Mouse (Mus musculus) neutrophil, adult 5-6 weeks (primary cell): ENCODE data around the gene Usp25. TPM values are rescaled to one million over a fixed set of nuclear protein-coding genes. Genes with fewer than 3 reads are reported as not detected.
A peak's percentile ranks its signal among the peaks of the same experiment; 100 is the strongest.

Experiments
- ATAC-seq: fragments of 151-379, 151-347 bp; 2 replicates; pipeline ENCODE4 v1.8.0; 2017; ENCODE audit warnings: mild to moderate bottlenecking, moderate TSS enrichment; ENCODE audit not compliant: insufficient number of reproducible peaks, poor library complexity, low FRiP score, severe bottlenecking; ENCODE audit errors: extremely low read depth
- total RNA-seq: library from RNA; stranded (forward); fragments of 200-1000 nt; gene quantifications from 2 replicates; pipeline ENCODE4 v1.2.3, GENCODE M21; 2017

Usp25 gene
- total RNA-seq: 148 and 151 TPM in 2 replicates

GRCm38 (mm10) chr16:77013427-77014320 is at the start of gene Usp25:
Gene Usp25, plus strand, starts transcription at chr16:77013706.
- peak; percentile 94 for ATAC-seq

DNA sequence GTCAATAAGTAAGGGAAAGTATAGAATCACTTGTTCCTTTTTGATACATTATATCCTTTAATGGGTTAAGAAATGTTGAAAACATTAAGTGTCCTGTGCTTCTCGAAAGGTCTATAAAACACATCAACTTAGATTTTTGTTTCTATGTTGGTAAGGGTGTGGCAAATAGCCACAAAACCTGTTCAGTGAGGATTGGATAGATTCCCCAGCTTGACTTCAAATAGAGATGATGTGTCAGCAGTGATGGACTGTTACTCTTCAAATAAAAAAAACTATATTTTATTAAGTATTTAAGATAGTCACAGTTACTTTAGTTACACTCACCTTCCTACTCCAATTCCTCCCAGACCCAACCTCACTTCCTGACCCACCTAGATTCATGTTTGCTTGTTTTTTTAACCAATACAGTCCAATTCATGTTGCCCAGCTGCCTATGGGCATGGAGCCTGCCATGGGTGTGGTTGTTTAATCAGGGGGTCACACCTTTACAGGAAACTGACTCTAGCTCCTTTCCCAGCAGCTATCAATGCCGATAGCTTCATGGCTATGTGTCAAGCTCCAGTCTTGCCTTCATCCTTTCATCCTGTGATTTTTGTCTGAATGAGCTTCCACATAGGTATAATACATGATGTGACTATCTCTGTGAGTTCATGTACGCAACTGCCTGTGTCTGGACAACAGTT is 45.8 kb upstream of the Usp25 start:
- no peak for ATAC-seq

DNA sequence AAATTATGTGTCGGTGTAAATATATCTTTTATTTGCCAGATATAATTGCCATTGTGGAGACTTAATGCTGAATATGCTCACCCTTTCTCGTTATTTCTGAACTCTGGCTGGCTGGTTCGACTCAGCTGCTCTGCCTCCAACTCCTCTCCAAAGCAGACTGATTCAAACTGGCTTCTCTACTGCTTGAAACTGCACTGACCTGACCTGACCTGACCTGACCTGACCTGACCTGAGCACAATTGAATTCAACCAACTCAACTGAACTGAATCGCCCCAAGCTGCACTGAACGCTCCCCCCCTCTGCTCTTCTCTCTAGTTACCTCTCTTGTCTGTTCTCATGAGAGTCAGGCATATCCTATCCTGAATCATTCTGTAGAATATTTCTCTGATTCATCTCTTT is 42.3 kb upstream of the Usp25 start:
- no peak for ATAC-seq

DNA sequence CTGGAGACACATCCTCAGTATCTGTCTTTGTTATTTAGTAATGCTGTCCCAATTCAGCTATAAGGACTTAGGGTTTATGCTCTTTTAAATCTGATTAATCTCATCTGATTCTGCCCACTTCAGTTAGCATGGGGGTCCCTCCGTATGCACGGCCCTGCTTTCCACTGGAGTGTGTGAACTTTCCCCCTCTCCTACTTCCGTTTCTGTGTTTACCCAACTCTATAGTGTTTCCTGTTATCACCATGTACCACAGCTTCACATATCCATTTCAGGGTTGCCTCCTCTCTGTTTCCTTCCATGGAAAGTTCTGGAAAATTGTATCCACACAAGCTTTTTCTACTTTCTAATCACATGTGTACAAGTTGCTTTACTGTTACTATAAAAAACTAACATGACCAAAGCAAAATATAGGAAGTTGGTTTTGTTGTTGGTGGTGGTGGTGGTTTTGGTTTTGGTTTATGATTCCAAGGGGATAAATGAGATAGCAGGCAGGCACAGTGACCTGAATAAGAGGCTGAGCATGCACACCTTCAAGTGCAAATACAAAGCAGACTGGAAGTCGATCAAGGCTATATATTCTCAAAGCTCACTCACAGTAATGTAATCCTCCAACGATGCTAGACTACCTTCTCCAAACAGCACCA is 36.6 kb upstream of the Usp25 start:
- ATAC-seq: no peak

DNA sequence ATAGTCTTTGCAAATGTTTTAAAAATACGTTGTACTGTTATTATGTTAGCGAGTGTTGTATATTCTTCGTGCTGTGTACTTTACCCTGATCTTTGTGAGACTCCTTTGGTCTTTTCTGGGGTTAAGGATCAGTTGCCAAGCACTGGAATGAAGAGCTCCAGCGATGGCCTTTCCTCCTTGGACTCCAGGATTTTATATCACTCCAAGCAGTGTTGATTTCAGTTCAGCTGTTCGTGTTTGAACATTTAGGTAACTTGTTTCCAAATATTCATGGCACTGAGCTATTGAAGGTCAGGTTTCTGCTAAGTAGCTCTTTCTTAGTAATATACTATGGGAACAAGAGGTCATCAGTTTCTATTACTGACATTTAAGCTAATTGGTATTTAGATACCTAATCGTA is 29.8 kb upstream of the Usp25 start:
- no peak for ATAC-seq

DNA sequence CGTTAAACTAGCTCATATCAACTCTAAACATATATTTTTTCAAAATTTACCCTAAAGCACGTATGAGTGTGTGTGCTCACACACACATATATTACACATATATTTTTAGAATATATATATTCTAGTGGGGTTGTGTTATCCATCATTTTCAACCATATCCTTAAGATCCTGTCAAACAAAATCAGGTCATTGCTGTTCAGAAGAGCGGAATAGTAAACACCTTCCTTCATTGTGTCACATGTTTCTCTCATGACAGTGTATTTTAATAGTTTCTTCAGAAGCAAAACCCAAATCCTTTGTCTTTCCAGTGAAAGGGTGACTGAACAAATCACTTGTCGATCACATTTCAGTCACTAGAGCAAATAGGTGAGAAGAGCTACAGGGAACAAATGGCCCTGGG is 25.8 kb upstream of the Usp25 start:
- ATAC-seq: no peak

GRCm38 (mm10) chr16:77003900-77004299 is 9.6 kb upstream of the Usp25 start:
- ATAC-seq: no peak

GRCm38 (mm10) chr16:77009173-77009572 is 4.3 kb upstream of the Usp25 start:
- no peak for ATAC-seq

GRCm38 (mm10) chr16:77014321-77015211 is 1.1 kb downstream of the Usp25 start:
- ATAC-seq: no peak

GRCm38 (mm10) chr16:77015380-77016346 is 2.2 kb downstream of the Usp25 start:
- peak; percentile 48; the same call in 1 of the 2 replicates for ATAC-seq

- ATAC-seq: no peak
Measured at GRCm38 (mm10) chr16:77017931-77018330, 4.4 kb downstream of the Usp25 start.

GRCm38 (mm10) chr16:77020190-77020589 is 6.7 kb downstream of the Usp25 start:
- no peak for ATAC-seq

- ATAC-seq: no peak
Measured at GRCm38 (mm10) chr16:77023627-77024379, 10.3 kb downstream of the Usp25 start.

- ATAC-seq: no peak
Measured at GRCm38 (mm10) chr16:77026099-77026498, 12.6 kb downstream of the Usp25 start.

DNA sequence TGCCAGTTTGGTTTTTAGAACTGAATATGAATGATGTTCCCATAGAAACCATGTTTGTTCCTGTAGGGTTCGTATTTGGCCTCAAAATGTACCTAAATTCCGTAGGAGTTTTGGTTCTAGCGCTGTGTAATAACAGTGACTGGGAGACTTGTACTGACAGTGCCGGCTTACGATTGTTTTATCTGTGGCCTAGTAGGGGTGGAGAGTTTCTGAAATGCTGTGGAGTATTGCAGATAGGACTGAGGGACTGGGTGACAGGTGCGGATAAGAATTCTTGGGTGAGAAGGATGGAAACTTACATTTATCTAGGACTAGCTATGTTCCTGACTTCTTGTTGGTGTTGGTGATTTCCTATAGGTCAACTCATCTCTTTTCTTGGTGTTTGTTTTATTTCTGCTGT is 13.4 kb downstream of the Usp25 start:
- ATAC-seq: no peak

- no peak for ATAC-seq
Measured at GRCm38 (mm10) chr16:77027976-77028686, 14.6 kb downstream of the Usp25 start.
